Mouse (Mus musculus): ENCODE measurements around the gene Fastk. TPM values are rescaled to one million over a fixed set of nuclear protein-coding genes. Genes with fewer than 3 reads are reported as not detected.

Fastk gene
- polyA plus RNA-seq, 1 experiment from 2014 or later, result 135 TPM

GRCm38 (mm10) chr5:24475476-24476241 is 30.6 kb upstream of the Fastk start:
- H3K9me3 ChIP-seq (replicated peaks), result no peaks in the 10 kb centered on the region
- H3K4me2 ChIP-seq (replicated peaks), result peak overlapping the region; percentile 71
- ATAC-seq (ENCODE audit: insufficient number of reproducible peaks, low FRiP score, low TSS enrichment, low read depth), result peak; percentile 30; the same call in 1 of the 2 replicates
- H3K27me3 ChIP-seq, result peaks cover 13% of the 10 kb centered on the region
- H3K4me3 ChIP-seq (replicated peaks), result peak overlapping the region; percentile 51
- H3K4me1 ChIP-seq, result peaks cover 55% of the 10 kb centered on the region
- peaks cover 43% of the 10 kb centered on the region for H3K36me3 ChIP-seq
- H3K27ac ChIP-seq (replicated peaks), result no peak overlapping the region
- WGBS, result 57% methylated on average over 6 of the region's 6 CpGs
- H3K9ac ChIP-seq, result no peak overlapping the region

- H3K4me3 ChIP-seq (replicated peaks), result peak overlapping the region; percentile 51
- 8% methylated on average over 67 of the region's 67 CpGs for WGBS
- H3K27ac ChIP-seq (replicated peaks), result peak overlapping the region; percentile 85
- H3K36me3 ChIP-seq, result peaks cover 34% of the 10 kb centered on the region
- no peaks in the 10 kb centered on the region for H3K9me3 ChIP-seq (replicated peaks)
- peak overlapping the region; percentile 71 for H3K4me2 ChIP-seq (replicated peaks)
- peaks cover 13% of the 10 kb centered on the region for H3K27me3 ChIP-seq
- peak overlapping the region; percentile 48 for H3K9ac ChIP-seq
- peaks cover 61% of the 10 kb centered on the region for H3K4me1 ChIP-seq
- no peak for ATAC-seq (ENCODE audit: insufficient number of reproducible peaks, low FRiP score, low TSS enrichment, low read depth)
Observed at GRCm38 (mm10) chr5:24474723-24475261, 29.7 kb upstream of the Fastk start.

- Histone ChIP-seq H3K27me3 (peaks cover 13% of the 10 kb centered on the region), H3K27ac (replicated peaks) (peak overlapping the region; percentile 85), H3K36me3 (peaks cover 28% of the 10 kb centered on the region), H3K9ac (peak overlapping the region; percentile 48), H3K4me1 (peaks cover 67% of the 10 kb centered on the region), H3K9me3 (replicated peaks) (no peaks in the 10 kb centered on the region), H3K4me3 (replicated peaks) (peak overlapping the region; percentile 51), H3K4me2 (replicated peaks) (peak overlapping the region; percentile 71)
- ATAC-seq (ENCODE audit: insufficient number of reproducible peaks, low FRiP score, low TSS enrichment, low read depth), result no peak
- WGBS, result 6% methylated on average over 77 of the region's 77 CpGs
Observed at GRCm38 (mm10) chr5:24474025-24474722, 29.1 kb upstream of the Fastk start.

GRCm38 (mm10) chr5:24472884-24473619 is 28.0 kb upstream of the Fastk start:
- peak overlapping the region; percentile 85 for H3K27ac ChIP-seq (replicated peaks)
- 34% methylated on average over 7 of the region's 7 CpGs for WGBS
- H3K27me3 ChIP-seq, result peaks cover 13% of the 10 kb centered on the region
- H3K4me2 ChIP-seq (replicated peaks), result peak overlapping the region; percentile 71
- peaks cover 67% of the 10 kb centered on the region for H3K4me1 ChIP-seq
- no peak for ATAC-seq (ENCODE audit: insufficient number of reproducible peaks, low FRiP score, low TSS enrichment, low read depth)
- H3K4me3 ChIP-seq (replicated peaks), result no peak overlapping the region
- no peak overlapping the region for H3K9ac ChIP-seq
- peaks cover 17% of the 10 kb centered on the region for H3K36me3 ChIP-seq
- no peaks in the 10 kb centered on the region for H3K9me3 ChIP-seq (replicated peaks)

GRCm38 (mm10) chr5:24470600-24470999 is 25.5 kb upstream of the Fastk start:
- Histone ChIP-seq H3K27me3 (peaks cover 13% of the 10 kb centered on the region), H3K4me1 (peaks cover 53% of the 10 kb centered on the region), H3K36me3 (no peaks in the 10 kb centered on the region), H3K4me3 (replicated peaks) (no peak overlapping the region), H3K9me3 (replicated peaks) (no peaks in the 10 kb centered on the region), H3K9ac (no peak overlapping the region), H3K4me2 (replicated peaks) (no peak overlapping the region), H3K27ac (replicated peaks) (no peak overlapping the region)
- ATAC-seq (ENCODE audit: insufficient number of reproducible peaks, low FRiP score, low TSS enrichment, low read depth), result peak; percentile 61; the same call in 1 of the 2 replicates
- 10% methylated on average over 5 of the region's 5 CpGs for WGBS

- Histone ChIP-seq H3K36me3 (0 out of 2 replicates have a peak, but pooled peaks cover under 1% of the 10 kb centered on the region), H3K4me3 (replicated peaks) (no peak overlapping the region), H3K9ac (no peak overlapping the region), H3K4me1 (peaks cover 21% of the 10 kb centered on the region; the same call in 1 of the 2 replicates), H3K9me3 (replicated peaks) (no peaks in the 10 kb centered on the region), H3K27me3 (no peaks in the 10 kb centered on the region), H3K27ac (replicated peaks) (no peak overlapping the region), H3K4me2 (replicated peaks) (no peak overlapping the region)
- 59% methylated on average over 12 of the region's 12 CpGs for WGBS
- ATAC-seq (ENCODE audit: insufficient number of reproducible peaks, low FRiP score, low TSS enrichment, low read depth), result no peak
Observed at GRCm38 (mm10) chr5:24466762-24467161, 21.7 kb upstream of the Fastk start.

- H3K4me2 ChIP-seq (replicated peaks), result no peak overlapping the region
- peak overlapping the region; percentile 58; the same call in 1 of the 2 replicates for H3K27ac ChIP-seq (replicated peaks)
- no peak overlapping the region for H3K9ac ChIP-seq
- H3K27me3 ChIP-seq, result no peaks in the 10 kb centered on the region
- H3K4me3 ChIP-seq (replicated peaks), result no peak overlapping the region
- H3K9me3 ChIP-seq (replicated peaks), result no peaks in the 10 kb centered on the region
- no peak for ATAC-seq (ENCODE audit: insufficient number of reproducible peaks, low FRiP score, low TSS enrichment, low read depth)
- peaks cover 52% of the 10 kb centered on the region for H3K4me1 ChIP-seq
- 0 out of 2 replicates have a peak, but pooled peaks cover 14% of the 10 kb centered on the region for H3K36me3 ChIP-seq
- 49% methylated on average over 7 of the region's 7 CpGs for WGBS
Observed at GRCm38 (mm10) chr5:24455613-24456012, 10.5 kb upstream of the Fastk start.

GRCm38 (mm10) chr5:24455076-24455475 is 10.0 kb upstream of the Fastk start:
- WGBS, result 68% methylated on average over 3 of the region's 3 CpGs
- Histone ChIP-seq H3K9ac (no peak overlapping the region), H3K27me3 (no peaks in the 10 kb centered on the region), H3K4me2 (replicated peaks) (peak overlapping the region; percentile 1; the same call in 1 of the 2 replicates), H3K9me3 (replicated peaks) (no peaks in the 10 kb centered on the region), H3K27ac (replicated peaks) (peak overlapping the region; percentile 58; the same call in 1 of the 2 replicates), H3K4me3 (replicated peaks) (no peak overlapping the region), H3K36me3 (0 out of 2 replicates have a peak, but pooled peaks cover 8% of the 10 kb centered on the region), H3K4me1 (peaks cover 50% of the 10 kb centered on the region)
- no peak for ATAC-seq (ENCODE audit: insufficient number of reproducible peaks, low FRiP score, low TSS enrichment, low read depth)

- H3K4me3 ChIP-seq (replicated peaks), result peak overlapping the region; percentile 84
- 0 out of 2 replicates have a peak, but pooled peaks cover 6% of the 10 kb centered on the region for H3K36me3 ChIP-seq
- H3K27ac ChIP-seq (replicated peaks), result peak overlapping the region; percentile 88
- H3K9ac ChIP-seq, result no peak overlapping the region
- peak overlapping the region; percentile 90 for H3K4me2 ChIP-seq (replicated peaks)
- 17% methylated on average over 2 of the region's 2 CpGs for WGBS
- H3K9me3 ChIP-seq (replicated peaks), result no peaks in the 10 kb centered on the region
- peaks cover 45% of the 10 kb centered on the region for H3K4me1 ChIP-seq
- H3K27me3 ChIP-seq, result no peaks in the 10 kb centered on the region
- no peak for ATAC-seq (ENCODE audit: insufficient number of reproducible peaks, low FRiP score, low TSS enrichment, low read depth)
Observed at GRCm38 (mm10) chr5:24453985-24454303, 8.9 kb upstream of the Fastk start.

- H3K27ac ChIP-seq (replicated peaks), result peak overlapping the region; percentile 88
- 15% methylated on average over 5 of the region's 5 CpGs for WGBS
- H3K9ac ChIP-seq, result peak overlapping the region; percentile 95
Observed at GRCm38 (mm10) chr5:24453283-24453984, 8.3 kb upstream of the Fastk start.

More at GRCm38 (mm10) chr5:24453283-24453984, 8.3 kb upstream of the Fastk start:
- H3K4me2 ChIP-seq (replicated peaks), result peak overlapping the region; percentile 90
- H3K4me1 ChIP-seq, result peaks cover 45% of the 10 kb centered on the region
- no peaks in the 10 kb centered on the region for H3K9me3 ChIP-seq (replicated peaks)
- no peaks in the 10 kb centered on the region for H3K27me3 ChIP-seq
- H3K36me3 ChIP-seq, result 0 out of 2 replicates have a peak, but pooled peaks cover 1% of the 10 kb centered on the region
- H3K4me3 ChIP-seq (replicated peaks), result peak overlapping the region; percentile 84
- ATAC-seq (ENCODE audit: insufficient number of reproducible peaks, low FRiP score, low TSS enrichment, low read depth), result no peak
